Mouse (Mus musculus): Measurements from ENCODE around the gene Ift88.

- TF ChIP-seq CTCF (IDR thresholded peaks at IDR 0.05; ENCODE audit: control insufficient read depth, insufficient read depth, insufficient read length) (no peak), MYOD1 (IDR thresholded peaks at IDR 0.05; ENCODE audit: control insufficient read depth, insufficient read length, low read depth) (no peak)
Measured at GRCm38 (mm10) chr14:57409106-57409505, 14.8 kb upstream of the Ift88 start.

Data from C2C12 (cell line).